Mouse (Mus musculus) liver, embryonic 14.5 days (tissue): ENCODE measurements around the gene Gm21969.

ENCODE experiments used
- CTCF ChIP-seq: IDR thresholded peaks from 2 replicates; pipeline ENCODE4 v1.5.1; 2016; ENCODE audit warnings: antibody characterized with exemption, low read depth, control low read depth
- EP300 ChIP-seq: IDR thresholded peaks from 2 replicates; pipeline ENCODE4 v1.6.1; 2016; ENCODE audit warnings: antibody characterized with exemption, low read depth

- TF ChIP-seq CTCF (no peak), EP300 (no peak)
These were observed 29.2 kb downstream of the Gm21969 start for GRCm38 (mm10) chr4:139632254-139632580.
